Mouse (Mus musculus) brain, embryonic 18.5 days (tissue): ENCODE results near the gene Iqcf3.

Source experiments
- DNase-seq: peaks from one replicate; pipeline ENCODE4 v3.0.0-alpha.2; 2012; ENCODE audit warnings: low read depth, low spot score

Gene Iqcf3

GRCm38 (mm10) chr9:106454071-106454761, 107.2 kb downstream of the Iqcf3 start:
- DNase-seq, result no peak

GRCm38 (mm10) chr9:106453271-106454070, 108.0 kb downstream of the Iqcf3 start, which contains the start of gene Pcbp4:
Pcbp4 (plus strand) TSS chr9:106453291.
- DNase-seq, result no peak
